Mouse (Mus musculus) gastrocnemius, postnatal 25 days (tissue): ENCODE measurements at regions not wholly inside any gene's neighbourhood (a gene's known extent, or its start where the extent isn't known, plus 50 kb on each side); places are given as distances from the start of the nearest gene placed in this dataset.
"Not testable (repeated sequence)": the region's sequence is repeated elsewhere in the genome, so short reads cannot be mapped to it uniquely, and the experiment has no call there.

Experiments
- DNase-seq: peaks from one replicate; pipeline ENCODE4 v3.0.0; 2022

DNA sequence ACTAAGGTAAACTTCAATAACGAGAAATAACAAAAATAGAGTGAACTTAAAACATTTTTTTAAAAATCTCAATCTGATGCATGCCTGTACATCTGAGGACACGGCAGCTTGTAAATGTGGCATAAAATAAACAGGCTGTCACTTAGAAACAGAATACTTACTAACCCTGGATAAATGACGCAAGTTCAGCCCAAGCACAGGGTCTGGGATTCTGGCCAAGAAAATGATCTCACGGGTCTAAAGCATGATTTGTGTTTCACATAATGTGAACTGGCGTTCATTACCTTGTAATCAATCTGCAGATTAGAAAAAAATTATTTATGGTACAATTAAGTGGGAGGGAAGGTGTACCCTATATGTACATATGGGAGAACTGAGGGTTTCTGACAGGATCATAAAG, 512.1 kb upstream of the Vrk2 start:
- no peak for DNase-seq

DNA sequence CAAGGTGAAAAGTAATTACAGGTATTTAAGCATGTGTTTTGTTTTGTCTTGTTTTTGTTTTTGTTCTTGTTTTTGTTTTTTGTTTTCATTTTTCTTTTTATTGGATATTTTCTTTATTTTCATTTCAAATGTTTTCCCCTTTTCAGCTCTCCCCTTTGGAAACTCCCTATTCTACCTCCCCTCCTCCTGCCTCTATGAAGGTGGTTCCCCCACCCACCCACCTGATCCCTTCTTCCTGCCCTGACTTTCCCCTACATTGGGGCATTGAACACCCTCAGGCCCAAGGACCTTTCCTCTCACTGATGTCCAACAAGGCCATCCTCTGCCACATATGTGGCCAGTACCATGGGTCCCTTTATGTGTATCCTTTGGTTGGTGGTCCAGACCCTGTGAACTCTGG, 509.1 kb upstream of the Vrk2 start:
- no peak for DNase-seq

DNA sequence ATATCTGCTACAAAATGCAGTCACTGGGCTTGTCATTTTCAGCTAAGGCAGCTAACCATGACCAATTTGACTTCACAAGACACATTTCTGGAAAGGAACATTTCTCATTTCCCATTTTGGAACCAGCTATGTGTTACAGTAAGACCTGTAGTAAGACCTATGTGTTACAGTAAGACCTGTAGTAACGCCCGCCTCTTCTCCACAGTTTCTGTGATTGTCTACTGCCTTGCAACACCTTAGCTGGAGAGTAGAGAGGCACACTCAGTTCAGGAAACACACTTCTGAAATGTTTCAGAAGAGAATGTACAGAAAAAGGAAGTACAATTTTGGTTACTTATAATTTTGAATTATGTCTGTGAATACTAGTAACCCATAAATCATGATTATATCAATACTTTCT, 508.2 kb upstream of the Vrk2 start:
- DNase-seq = no peak

DNA sequence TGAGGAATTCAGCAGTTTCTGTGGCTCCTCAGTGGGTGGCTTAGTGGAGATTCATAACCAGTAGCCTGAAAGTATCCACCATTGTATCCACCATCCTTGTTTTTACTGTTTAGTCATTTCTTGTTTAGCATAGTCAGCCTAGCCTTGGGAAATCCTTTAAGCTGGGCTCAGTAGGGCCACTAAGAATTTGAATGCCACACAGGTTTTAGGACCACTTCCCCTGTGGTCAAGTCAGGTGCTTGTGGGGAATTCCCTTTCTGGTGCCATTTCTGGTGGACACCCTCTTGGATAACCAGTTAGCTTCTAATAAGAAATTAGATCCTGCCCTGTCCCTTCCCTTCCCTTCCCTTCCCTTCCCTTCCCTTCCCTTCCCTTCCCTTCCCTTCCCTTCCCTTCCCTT, 502.8 kb upstream of the Vrk2 start:
- no peak for DNase-seq

DNA sequence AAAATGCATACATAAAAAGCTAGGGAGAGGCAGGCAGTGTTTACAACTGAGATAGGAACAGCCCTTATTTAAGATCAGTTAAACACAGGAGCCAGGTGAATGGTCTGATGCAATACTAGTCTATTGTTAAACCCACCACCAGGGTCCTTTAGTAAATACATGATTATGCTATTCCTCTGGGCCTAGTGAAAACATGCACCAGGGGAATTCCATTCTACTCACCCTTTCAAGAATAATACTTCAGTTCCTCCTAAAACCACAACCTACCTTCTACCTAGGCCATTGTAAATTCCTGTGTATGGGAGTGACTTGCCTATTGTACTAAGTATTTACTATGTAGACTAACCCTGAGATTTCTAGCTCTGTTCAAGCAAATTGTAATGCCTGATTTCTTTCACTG, 501.7 kb upstream of the Vrk2 start:
- DNase-seq = not testable (repeated sequence)

DNA sequence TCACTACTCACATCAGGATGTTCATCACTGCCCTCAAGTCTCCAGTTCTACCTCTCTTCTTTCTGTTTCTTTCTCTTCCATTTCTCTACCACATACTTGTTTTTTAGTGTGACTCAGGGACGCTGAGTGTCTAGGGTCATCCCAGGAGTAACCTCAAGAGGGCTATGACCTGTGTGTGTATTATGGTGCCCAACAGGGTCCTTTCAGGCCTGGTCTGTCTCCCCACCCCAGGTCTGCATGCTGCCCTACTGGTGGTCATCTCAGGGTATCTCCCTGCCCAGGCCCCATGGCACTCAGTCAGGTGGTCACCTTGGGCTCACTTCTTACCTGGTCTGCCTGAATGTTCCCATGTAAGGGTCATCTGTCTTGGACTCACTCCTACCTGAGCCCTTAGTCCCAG, 492.7 kb upstream of the Vrk2 start:
- DNase-seq = no peak

DNA sequence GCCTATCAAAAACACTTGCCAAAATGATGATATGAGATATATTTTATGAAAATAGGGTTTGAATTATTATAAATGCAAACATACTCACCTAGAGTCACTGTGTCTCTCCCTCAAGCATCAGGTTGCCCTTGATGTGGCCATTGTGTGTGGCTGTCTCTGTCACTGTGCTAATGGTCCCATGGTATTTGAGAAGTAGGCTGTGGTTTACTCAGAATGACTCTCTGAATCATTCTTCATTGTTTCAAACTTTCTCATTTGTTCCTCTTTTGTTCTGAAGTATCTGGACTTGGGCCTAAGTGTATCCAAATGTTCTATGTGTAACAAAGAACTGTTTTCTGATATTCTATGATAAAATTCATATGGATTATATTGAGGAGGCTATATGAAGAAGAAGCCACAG, 487.4 kb upstream of the Vrk2 start:
- no peak for DNase-seq

DNA sequence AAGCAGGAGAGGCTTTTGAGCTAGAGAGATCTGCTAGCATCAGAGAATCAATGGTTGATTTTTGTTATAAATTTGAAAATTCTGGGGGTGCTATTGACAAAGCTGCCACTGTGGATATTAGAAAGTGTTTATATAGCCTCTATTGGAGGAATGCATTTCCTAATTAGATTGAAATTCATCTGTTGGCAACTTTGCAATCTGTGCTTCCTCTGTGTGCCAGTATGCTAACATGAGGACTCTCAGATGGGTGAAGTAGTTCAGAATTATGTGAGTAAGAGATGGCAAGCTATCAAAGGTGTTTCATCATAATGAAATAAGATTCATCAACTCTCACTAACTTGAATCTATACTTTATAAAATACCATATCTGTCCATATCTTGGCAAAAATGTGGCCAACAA, 476.6 kb upstream of the Vrk2 start:
- no peak for DNase-seq

DNA sequence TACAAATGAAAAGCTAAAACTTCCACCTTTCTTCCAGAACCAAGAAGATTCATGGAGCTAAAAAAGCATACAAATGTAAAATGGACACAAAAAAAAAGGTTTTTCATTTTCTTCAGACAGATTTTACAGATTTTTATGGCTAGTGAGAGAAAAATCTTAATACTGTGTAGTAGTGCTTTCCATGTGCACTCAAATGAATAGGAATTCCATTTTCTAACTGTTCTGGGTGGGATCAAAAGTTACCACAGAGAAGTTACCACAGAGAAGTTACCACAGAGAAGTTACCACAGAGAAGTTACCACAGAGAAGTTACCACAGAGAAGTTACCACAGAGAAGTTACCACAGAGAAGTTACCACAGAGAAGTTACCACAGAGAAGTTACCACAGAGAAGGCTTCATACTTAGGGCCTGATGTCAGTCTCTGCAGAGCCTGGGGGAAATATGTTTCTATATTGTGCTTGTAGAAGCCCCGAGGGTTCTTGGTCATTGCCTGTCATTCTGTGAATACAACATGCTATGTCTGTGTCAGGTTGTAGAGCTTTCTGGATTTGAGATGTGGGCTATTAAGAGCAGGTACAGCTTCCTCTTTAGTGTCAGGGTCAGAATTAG, 433.5 kb upstream of the Vrk2 start:
- DNase-seq = no peak

DNA sequence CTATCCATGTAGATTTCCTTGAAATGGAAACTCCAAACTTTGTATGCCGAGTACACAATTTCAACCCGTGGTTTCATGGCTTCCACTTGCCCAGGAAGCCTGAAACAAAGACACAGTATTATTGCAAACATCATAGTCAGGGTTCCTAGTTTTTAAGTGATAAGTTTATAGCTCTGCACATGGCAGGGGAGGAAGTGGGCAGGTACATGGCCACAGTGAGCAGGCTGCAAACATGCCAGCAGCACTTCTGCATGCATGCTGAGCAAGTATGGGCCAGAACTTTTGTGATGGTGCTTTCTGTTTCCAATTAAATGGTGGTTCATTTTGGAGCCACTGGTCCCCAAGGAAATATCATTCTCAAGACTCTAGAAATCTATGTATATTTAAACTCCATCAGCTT, 431.7 kb upstream of the Vrk2 start:
- DNase-seq = no peak

DNA sequence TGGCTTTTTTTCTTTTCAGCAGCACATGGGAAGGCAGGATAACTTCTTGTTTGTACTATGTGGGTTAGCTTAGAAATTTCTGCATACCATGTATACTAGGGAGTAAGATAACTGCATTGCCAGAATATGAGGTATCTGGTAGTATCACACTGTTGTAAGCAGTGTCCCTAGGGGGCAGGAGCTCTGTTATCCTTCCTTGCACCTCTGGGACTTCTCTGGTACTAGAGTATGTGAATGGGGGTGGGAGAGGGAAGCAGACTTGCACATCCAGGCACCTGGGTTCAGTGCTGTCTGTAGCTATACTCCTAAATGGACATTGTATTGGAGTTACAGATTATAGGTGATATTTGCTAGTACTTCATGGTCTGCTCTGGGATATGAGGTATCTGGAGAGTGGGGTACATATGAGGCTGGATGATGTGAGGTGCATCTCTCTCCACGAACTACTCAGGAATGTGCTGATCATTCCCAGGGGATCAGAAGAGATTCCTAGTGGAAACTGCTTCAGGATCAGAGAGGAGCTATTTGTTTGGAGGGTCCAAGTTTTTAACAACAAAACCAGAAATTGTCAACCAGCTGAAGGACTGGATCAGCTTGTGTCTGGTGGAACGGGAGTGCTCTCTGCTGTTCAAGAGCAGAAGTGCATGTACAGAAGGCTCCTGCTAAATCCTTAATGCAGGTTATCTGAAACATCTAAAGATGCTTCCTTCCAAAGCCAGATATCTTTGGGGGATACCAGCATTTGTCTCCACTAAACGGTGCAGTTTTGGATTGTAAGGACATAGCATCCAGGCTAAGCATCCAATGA, 402.7 kb upstream of the Vrk2 start:
- DNase-seq = no peak

DNA sequence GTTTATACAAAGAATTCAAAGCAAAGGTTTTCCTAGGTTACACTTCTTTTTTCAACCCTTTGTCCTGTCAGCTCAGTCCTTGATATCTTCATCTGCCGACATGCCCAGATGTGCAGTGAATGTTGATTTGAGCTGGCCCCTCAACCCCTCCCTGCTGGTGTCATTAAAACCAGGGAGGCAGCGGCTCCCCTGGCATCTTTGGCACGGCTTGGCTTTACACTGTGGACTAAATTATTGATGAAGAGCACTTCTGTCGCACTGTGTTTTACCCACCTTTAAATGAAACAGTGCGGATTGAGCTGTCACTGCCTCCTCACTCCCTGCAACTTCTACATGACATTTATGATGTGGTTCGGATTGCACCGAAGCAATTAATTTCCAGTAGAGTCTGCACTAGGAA, 387.4 kb upstream of the Vrk2 start:
- DNase-seq = no peak

DNA sequence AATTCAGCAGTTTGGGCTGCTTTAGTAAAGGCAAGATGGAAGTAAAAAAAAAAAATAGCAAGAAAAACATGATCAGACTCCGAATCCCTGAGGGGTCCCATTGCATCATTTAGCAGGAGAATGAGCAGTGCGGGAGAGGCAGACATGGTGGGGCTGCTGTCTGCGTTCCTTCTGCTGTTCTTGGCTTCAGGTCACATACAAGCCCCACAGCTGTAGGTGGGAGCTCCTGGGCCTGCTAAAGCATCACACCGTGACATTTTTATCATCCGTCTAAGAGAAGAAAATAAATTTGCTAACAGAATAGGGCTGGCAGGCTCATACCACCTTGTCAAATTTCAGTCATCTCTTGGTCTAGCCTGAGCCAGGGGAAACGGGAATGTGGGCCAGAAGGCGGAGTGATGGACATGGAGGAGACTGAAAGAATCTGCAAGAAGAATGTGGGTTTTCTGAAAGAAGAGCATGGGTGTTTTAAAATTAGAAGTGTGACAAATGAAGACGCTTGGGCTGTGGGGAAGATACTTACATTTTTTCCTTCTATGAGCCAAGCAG, 378.8 kb upstream of the Vrk2 start:
- DNase-seq = no peak

DNA sequence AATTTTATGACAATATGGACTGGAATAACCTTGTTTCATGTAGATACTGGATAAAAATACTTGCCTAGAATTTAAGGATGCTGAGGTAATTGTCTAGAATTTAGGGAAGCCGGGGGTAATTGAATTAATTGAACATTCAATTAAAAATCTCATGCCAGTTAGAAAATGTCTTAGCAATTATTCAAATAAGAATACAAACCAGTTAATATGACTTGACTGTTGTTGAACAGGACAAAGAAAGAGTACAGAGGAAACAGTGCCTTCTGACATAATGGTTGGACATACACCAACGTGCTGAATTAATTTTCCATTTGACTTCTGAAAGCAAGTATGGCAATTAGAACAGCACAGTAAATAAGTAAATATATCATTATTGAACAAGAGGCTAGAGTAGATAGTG, 377.4 kb upstream of the Vrk2 start:
- no peak for DNase-seq

DNA sequence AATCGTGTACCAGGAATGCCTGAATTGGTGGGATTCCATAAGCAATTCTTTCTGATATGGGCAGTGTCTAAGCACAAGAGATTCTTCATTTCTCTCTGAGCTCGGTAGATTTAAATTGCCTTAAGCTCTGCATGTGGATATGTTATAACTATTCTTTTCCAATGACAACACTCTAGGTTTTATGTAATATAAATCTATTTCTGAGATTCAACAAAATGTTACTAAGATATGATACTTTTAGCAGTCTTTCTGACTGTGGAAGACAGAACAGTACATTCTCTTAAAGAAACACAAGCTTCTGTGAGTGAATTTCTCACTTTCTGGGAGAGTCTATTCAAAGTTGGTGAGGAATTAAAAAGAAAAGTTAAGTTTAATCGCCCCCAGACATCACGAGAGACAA, 373.6 kb upstream of the Vrk2 start:
- no peak for DNase-seq

DNA sequence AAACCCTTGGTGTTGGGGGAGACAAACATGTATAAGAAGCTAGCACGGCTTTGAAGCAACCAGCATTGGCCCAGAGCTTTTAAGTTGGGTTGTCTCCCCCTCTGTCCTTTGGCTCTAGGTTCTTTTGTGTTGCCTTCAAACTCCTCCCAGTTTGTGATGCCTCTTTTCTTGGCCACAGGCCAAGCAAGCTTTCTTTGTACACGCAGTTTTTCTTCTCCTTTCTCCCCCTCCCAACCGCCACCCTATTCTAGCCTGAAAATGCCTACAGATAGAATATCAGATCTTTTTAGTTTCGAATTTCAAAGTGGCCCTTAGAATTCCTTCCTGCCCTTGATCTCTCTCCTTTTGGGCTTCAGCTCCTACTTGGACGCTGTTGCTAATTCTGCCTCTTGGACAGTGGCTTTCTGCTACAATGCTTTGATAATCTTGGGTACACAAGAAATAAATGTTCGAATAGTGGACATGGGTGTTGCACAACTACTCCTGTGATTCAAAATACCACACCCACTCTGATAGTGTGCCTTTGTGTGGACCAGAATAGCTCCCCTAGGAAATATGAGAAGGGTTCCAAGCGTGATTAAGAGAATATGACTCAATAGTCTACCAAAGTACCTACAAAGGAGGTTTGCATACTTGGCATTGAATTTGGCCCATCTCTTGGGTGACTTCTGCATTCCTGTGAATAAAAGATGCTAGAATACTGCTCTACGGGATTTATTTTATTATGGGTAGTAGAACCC, 369.3 kb upstream of the Vrk2 start:
- no peak for DNase-seq

DNA sequence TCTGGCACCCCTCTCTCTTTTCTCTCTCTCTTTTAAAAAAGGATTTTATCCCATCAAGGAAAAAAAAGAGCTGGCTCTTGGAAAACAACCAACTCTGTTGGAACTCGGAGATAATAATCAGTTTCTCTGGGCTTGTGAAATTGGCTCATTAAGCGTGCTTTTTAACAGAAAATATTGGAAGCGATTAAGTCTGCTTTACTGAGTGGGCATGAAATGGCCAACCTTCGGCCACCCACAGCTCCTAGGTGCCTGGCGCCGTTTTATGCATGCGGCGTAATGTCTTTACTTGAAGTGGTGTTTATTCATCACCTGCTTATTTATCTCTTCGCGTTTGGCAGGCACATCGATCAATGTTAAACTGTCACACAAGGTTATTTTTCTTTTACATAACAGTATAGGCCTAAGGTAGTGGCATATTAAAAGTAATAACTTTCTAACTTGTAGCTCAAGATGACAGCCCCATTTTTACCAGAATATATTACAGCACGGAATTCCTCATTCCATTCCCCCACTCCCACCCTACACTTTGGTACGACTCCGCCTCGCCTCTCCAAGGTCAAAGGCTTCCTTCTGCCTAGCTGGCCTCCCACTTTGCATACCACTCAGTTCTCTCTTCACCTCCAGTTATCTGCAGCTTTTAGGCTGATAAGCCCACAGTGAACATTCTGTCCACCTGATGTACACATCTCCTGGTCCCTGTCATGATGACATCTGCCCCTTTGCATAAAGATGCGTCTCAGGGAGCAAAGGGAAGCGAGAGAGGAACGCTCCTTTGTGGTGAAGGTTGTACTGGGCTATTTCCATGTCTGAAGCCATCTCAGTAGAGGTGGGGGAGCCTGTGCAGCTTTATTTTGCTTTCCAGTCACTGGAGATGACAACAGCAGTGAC, 368.5 kb upstream of the Vrk2 start:
- DNase-seq = no peak

DNA sequence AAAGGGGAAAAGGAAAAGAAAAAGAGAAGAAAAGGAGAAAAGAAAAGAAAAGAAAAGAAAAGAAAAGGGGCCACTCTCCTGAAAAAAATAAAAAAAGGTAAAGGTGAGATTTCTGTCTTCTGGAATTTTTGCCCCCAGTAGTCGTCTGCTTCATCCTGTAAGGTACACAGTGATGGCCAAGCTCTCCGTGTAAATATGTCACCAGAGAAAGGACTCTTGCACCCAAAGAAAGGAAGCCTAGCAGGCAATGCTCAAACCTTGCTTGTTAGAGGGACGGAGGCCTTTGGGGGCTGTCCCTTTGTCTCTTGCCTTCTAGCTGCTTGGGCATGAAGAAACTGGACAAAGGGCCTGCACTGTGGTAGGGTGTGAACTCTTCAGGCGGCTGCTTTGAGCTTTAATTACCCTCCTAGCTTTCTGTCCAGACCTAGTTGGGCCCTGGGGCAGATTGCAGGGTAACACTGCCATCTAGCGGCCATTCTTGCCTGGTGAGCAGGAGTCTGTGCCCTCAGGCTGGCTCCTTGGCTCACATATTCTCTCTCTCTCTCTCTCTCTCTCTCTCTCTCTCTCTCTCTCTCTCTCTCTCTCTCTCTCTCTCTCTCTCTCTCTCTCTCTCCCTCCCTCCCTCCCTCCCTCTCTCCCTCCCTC, 367.7 kb upstream of the Vrk2 start:
- DNase-seq = peak; percentile 7

DNA sequence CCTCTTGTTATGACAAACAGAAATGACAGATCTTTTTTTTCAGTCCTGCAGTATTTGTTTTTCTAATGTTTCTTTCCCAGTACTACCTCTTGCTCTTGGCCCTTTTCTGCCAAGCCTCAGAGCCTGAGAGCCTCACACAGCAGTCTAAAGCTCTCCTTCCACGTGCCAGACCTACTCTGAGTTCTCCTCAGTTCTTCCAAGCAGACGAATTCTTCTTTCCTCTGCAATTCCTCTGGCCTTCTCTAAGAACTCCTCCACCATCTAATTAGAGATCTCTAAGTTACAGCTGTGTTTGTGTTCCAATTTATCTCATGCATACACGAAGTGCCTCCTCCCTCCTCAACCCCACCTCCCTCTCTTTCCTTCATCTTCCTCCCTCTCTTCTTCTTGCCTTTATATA, 362.4 kb upstream of the Vrk2 start:
- no peak for DNase-seq

DNA sequence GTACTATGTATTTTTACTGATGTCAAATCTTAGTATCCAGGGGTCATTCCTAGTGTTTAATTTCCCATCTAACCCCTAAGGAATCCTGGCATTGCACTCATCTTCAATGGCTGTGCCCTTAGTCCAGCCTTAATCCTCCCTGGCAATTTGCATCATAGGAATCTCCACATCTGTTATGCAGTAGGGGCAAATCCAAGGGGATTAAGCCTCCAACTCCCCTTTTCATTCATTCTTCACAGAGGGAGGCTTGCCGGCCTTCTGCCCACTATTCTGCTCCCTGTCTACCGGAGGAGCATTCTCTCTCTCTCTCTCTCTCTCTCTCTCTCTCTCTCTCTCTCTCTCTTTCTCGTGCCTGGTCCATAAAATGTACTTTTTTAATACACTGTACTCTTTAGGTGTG, 338.0 kb upstream of the Vrk2 start:
- no peak for DNase-seq

DNA sequence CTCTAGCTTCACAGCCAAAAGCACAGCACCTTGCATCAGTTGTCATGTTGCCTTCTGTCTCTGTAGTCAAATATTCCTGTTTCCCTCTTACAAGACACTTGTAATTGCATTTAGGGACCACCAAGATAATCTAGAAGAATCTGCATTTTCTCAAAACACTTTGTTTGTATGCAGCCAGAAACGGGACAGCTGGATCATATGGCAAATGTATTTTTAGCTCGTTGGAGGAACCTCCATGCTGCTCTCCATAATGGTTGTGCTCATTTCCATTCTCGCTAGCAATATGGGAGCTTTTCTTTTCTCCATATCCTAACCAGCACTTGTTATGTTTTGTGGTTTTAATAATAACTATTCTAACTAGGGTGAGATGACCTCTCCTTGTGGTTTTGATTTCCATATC, 313.3 kb upstream of the Vrk2 start:
- DNase-seq = no peak

DNA sequence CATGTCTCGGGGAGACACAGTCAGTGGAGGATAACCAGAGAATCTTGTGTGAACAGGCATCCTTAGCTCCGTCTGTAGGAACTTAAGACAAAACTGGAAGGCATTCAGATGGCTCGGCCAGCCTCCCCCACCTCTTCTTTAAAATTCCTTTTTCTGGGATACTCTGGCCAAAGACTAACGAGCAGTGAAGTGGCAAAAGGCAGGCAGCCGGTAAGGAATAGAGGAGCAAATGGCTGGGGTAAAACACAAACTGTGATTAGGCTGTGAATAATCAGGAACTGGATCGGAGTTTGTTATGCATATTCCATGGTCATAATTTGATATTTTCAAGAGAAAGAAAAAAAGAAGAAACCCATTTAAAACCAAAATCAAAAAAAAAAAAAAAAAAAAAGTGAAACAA, 287.8 kb upstream of the Vrk2 start:
- DNase-seq = no peak
